Mouse (Mus musculus) forelimb bud, embryonic 11.5 days (tissue): ENCODE results near the gene Wtap.
A peak's percentile ranks its signal among the peaks of the same experiment; 100 is the strongest.
"Not testable (repeated sequence)": the region's sequence is repeated elsewhere in the genome, so short reads cannot be mapped to it uniquely, and the experiment has no call there.

Experiments
- DNase-seq: peaks from one replicate; pipeline ENCODE4 v3.0.0-alpha.2; 2012; ENCODE audit warnings: low read depth, low spot score

Gene Wtap

DNA sequence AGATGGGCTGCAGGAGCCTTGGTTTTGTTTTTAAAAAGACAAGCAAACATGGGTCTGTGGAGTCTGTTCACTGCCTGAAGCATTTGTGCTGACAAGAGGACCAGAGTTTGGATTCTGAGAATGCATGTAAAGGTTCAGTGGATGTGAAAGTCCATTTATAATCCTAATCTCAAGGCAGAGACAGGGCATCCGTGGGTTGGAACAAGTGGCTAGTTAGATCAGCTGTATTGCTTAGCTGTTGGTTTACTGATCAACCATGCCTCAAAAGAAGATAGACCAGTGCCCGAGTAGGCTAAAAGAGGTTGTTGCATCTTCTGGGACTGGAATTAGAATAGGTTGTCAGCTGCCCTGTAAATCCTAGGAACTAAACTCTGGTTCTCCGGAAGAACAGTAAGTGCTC is 30.5 kb downstream of the Wtap start:
- DNase-seq = no peak

DNA sequence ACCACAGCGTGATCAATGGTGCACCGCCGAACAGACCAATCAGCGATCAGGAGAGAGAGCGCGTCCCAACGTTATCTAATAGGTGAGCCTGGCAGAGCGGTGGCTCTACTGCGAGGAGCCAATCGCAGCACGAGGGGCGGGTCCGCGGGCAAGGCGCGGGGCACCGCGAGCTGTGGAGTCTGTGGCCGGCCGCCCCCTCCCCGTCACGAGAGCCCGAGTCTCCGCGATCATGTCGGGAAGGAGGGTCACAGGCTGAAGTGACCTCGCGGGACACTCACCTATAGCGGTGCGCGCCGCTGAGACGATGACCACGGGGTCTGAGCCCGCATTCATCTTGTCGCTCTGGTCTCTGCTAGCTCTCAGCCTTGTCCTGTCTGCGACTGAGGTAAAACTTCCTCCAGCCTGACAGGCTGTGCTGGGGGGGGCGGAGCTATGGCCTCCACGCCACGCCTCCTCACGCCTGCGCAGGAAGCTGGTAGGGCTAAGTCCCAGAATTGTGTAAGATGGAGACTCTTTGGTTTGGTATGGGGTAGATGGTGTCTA is 33.6 kb downstream of the Wtap start, which contains the start of gene Acat2:
Gene Acat2 (minus strand): TSS at position 417 of the 543 bp plus-strand sequence.
- peak; percentile 94 for DNase-seq

DNA sequence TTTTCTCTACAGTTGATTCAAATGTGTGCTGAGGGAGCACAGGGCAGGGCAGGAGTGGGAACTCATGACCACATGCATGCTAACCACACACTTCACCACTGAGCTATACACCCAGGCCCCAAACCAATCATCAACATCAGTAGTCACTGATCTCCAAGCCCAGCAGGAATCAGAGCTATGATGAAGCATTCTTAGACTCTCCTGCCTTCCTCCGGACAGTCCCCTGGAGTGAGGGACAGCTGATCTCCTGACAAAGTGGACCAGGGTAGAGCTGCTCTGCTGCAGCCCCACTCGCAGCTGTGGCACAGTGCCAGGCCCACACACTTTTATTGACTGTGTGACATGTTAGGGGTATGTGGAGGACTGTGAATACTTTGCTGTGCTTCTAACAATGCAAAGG is 34.6 kb downstream of the Wtap start:
- not testable (repeated sequence) for DNase-seq

DNA sequence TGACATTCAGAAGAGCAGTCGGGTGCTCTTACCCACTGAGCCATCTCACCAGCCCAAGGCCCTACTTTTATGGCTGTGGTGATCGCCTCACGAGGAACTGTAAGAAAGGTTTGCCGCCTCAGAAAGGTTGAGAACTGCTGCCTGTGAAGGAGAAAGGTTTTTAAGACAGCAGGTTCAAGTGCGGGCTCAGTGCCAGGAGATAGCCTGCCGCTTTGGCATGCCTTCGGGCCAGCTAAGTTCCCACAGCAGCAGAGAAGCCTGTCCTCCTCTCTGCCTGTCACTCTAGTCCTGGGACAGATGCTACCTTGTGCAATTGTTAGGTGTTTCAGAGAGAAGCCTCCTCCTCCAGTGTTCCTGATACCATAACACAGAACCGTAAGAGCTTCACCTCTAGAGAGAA is 37.3 kb downstream of the Wtap start:
- no peak for DNase-seq

DNA sequence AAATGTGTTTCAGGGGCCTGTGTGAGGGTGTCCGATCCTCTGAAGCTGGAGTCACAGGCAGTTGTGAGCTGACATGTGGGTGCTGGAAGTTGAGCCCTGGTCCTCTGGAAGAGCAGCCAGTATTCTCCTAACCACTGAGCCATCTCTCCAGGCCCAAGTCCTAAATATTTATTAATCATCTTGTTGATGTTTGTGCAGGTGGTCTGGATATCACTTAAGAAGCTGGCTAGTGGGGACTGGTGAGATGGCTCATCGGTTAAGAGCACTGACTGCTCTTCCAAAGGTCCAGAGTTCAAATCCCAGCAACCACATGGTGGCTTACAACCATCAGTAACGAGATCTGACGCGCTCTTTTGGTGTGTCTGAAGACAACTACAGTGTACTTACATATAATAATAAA is 44.3 kb downstream of the Wtap start:
- no peak for DNase-seq

DNA sequence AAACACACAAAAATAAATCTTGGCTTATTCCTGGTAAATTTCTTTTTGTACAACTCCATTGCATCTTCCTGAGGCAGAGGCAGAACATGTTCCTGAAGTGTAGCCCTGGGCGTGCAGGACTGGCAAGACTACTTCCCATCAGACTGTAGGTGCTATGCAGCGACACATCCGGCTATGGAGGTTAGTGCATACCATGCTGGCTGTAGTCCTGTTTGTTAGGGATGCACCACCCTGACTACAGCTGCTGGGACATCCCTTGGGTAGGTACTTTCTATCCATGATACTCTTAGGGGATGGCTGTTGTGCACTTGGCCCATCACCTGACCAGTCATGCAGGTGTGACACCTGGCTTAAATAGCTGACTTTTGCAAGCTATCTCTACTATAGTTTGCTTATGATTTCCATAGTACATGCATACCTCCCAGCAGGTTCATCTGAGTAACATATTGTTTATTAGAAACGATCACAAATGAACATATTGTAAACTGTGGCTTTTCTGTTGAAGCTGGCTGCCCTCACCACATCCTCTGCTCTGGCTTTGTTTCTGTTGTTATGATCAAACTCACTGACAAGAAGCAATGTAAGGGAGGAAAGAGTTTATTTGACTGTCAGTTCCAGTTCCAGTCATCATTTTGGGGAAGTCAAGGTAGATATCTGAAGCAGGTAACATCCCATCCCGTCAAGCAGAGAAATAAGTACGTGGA is 51.4 kb downstream of the Wtap start:
- no peak for DNase-seq

DNA sequence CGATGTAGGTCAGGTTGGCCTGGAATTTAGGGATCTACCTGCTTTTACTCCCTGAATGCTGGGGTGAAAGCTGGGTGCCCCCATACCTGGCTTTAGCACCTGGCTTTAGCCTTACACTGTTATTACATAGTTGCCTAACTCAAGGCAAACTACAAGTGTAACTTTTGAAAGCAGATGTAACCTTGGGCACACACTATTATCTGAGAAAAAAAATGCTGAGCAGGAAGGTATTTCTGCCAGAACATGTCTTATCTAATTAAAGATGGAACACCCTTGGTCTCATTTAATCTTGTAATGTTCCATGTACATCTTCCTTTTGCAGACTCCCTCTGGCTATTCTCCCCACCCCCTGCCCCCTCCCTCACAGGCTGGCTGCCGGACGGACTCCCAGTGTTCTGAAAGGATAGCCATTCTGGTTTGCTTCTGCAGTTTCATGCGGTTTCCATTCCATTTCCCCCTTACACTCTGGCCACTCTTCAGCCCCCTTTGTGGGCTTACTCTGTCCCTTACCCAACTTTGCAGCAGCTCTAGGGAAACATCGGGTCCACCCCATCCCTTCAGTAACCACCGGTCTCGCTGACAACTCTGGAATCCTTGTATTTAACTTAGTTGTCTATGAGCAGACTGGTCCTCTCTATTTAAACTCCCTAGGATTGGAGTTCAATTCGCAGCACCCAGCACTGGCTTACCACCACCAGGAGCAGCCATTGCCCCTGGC is 52.3 kb downstream of the Wtap start:
- DNase-seq = no peak

DNA sequence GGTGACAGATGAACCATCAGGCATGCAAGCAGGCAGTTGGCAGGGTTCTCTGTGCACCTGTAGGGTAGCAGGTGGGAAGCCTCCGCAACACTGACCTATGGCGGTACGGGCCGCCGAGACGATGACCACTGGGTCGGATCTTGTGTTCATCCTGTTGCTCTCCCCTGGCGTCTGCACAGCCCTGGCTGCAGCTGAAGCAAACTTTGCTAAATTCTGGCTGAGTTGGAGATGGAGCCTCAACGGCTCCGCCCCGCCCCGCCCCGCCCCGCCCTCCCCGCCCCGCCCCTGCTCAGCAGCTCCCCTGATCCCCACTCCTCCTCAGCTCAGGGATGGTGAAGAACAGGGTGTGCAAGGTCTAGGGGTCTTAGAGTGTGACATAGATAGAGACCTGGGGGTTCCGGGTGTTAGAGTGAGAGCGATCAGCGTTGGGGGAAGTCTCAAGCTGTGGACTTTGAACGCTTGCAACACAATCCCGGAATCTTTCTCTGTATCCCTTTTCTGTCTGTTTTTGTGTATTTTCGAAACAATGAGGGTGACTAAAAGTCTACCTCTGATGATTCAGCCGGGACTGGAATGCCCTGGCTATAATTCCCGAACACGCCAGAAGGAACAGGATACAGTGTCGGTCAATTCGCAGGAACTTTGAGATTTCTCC is 53.7 kb downstream of the Wtap start, which contains the start of gene Acat3:
Gene Acat3 (minus strand): TSS at position 450 of the 655 bp plus-strand sequence.
- DNase-seq = no peak

DNA sequence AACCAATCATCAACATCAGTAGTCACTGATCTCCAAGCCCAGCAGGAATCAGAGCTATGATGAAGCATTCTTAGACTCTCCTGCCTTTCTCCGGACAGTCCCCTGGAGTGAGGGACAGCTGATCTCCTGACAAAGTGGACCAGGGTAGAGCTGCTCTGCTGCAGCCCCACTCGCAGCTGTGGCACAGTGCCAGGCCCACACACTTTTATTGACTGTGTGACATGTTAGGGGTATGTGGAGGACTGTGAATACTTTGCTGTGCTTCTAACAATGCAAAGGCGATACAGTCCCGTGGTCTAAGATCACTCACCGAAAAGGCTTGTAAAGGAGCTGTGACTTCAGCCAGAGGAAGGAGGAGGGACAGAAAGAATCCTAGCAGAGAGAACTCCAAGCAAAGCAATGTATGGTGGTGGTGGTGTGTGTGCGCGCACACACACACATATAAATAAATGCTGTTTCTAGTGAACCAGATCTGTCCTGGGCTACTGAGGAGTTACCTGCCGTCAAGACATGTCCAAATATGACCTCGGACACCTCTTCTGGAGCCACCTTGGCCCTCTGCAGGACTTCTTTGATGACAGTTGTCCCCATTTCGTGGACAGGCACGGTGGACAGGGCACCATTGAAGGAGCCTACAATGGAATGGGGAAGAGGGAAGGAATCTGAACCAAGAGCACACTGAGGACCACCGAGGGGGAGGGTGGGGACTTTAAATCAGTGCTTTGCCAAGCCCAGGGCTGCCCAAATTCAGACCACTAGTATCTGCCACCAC is 54.4 kb downstream of the Wtap start:
- DNase-seq = not testable (repeated sequence)

DNA sequence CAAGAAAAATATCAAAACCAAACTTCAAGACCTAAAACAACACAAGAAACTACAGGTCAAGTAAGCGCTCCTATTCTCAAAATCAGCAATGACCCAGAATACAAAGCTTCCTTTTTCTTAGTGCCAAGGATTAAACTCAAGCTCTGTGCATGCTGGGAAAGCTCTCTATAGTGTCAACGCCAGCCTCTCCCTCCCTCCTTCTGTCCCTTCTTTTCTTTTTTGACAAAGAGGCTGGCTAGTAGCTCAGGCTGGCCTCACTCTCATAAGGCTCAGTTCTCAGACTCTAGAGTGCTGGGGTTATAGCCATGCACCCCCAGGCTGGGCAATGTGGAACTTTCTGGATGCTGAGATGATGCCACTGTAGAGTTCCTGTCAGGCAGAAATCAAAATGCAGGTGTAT is 55.9 kb downstream of the Wtap start:
- no peak for DNase-seq

DNA sequence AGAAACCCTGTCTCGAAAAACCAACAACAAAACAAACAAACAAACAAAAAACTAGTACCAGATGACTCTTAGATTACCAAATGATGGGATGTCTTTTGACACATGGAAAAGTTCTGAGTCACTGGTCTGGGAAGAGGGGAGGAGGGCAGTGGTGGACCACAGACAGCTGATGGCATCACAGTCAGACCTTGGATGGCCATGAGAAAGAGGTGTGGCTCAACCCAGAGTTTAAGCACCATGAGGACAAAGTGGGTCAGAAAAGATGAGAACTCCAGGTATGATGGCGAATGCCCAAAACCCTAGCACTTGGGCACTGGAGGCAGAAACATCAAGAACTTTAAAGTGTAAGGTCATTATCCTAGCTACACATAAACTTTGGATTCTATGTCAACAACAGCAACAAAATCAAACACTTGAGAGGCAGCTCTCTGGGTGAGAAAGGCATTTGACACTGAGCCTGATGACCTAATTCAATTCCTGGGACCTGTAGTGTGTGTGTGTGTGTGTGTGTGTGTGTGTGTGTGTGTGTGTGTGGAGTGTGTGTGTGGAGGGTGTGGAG is 56.5 kb downstream of the Wtap start:
- no peak for DNase-seq

DNA sequence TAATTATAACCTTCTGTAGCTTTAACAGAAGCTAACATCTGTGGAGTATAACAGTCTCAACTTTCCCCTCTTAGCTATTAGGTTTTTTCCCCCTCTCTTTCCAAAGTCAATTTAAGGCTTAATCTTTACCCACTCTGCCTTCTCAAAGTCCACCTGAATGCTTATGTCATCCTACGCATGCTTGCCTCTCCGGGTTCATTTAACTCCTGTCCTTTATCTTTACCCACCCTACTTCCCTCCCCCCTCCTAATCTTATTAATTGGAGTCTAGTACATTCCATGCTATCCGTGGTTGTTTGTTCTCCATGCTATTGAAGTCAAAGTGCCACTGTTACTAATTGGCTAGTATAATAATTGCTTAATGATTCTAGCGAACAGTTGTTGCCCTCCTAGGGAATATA is 58.2 kb downstream of the Wtap start:
- no peak for DNase-seq

DNA sequence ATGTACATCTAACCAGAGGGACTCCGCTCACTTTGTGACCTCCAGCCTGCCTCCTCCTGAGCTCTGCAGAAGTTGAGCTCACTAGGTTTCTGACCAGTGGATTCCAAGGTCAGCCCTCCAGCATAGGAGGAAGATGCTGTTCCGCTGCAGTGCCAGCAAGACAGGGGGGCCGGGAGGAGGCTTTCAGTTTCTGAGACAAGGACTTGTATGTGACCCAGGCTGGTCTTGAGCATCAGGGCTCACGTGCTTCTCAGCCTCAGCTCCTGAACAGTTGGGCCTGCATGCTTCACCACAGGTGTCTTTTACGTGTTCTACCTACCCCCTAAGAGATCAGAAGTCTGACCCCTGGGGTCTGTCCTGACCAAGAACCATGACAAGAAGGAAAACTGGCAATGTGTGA is 62.4 kb downstream of the Wtap start:
- DNase-seq = not testable (repeated sequence)

DNA sequence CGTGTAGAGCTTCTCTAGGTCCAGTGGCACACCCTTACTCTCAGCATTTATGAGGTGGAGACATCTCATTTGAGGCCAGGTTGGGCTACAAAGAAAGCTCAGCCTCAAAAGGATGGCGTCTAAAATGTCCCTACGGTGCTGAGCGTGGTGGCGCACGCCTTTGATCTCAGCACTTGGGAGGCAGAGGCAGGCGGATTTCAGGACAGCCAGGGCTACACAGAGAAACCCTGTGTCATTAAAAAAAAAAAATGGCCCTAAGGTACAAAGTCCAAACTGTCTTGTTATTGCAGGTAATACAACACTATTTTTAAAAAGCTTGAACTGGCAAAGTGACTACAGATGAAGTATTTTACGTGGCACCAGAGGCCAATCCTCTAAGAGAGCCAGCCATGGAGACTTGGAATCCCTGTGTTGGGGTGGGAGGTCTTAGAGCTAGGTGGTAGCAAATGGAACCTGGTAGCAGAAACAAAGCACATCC is 68.2 kb downstream of the Wtap start:
- no peak for DNase-seq

DNA sequence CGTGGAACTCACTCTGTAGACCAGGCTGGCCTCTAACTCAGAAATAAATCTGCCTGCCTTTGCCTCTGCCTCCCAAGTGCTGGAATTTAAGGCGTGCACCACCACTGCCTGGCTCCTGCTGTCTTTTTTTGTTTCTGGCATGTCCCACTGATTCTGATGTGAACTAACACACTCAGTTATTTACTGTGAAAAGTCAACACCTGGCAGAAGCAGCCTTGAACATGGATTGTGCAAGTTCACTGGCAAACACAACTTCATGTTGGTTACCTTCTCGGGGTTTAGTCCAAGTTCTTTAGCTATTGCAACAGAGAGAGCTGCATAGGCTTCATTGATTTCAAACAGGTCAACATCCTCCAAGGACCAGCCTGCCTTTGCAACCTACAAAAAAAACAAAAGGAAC is 69.0 kb downstream of the Wtap start:
- no peak for DNase-seq

DNA sequence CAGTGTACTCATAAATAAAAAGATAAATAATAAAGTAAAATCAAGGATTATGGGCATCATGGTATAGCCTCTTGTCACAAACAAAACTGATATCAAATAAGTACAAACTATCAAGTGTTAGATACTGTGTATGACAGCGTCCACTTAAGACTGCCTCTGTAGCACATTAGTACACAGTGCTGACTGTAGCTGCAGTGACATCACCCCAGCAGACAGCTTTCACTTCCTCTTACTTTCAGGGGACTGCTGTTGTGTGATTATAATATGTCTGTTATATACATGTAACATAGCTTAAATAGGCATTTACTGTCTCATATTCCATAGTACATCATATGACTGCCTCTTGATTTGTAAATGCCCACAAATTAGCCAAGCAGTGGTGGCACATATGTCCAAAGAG is 72.9 kb downstream of the Wtap start:
- no peak for DNase-seq
